Mouse (Mus musculus): Measurements from ENCODE around the gene Them5. TPM values are rescaled to one million over a fixed set of nuclear protein-coding genes. Genes with fewer than 3 reads are reported as not detected.

Them5 gene
- polyA plus RNA-seq, 1 experiment from 2014 or later, result 126 TPM

DNA sequence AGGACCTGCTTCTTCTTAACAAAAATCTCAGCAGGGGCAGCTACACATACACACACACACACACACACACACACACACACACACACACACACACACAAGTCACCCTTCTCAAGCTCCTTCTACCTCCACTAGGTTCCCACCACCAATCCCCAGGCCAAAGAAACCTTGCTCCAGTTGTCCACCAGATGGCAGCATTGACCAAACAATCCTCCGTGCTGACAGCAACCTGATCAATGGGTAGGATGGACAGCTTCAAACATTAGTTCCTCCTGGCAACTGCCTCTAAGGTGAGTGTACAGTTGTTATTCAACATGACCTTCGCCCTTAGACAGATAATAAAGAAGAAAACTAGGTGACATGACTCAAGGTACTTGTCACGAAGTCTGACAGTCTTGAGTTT is 24.9 kb downstream of the Them5 start:
- no peak overlapping the region for H3K27ac ChIP-seq (replicated peaks)
- no peaks in the 10 kb centered on the region for H3K27me3 ChIP-seq (ENCODE audit: control insufficient read depth, insufficient read depth, low read length)
- H3K9me3 ChIP-seq (ENCODE audit: control insufficient read depth, low read length), result no peaks in the 10 kb centered on the region
- H3K4me1 ChIP-seq (replicated peaks; ENCODE audit: control insufficient read depth, insufficient read depth), result peaks cover 3% of the 10 kb centered on the region; the same call in 1 of the 2 replicates
- TF ChIP-seq CTCF (IDR thresholded peaks at IDR 0.05; ENCODE audit: low read depth), result peak; percentile 96
- no peak for TF ChIP-seq EP300 (optimal IDR thresholded peaks at IDR 0.05)
- WGBS, result 6% methylated on average over 3 of the region's 3 CpGs
- no peak overlapping the region for H3K9ac ChIP-seq (ENCODE audit: low read length)
- no peak overlapping the region for H3K4me3 ChIP-seq (ENCODE audit: low read depth, low read length)
- H3K36me3 ChIP-seq (ENCODE audit: control insufficient read depth, insufficient read depth, low read length), result no peaks in the 10 kb centered on the region
- DNase-seq (ENCODE audit: low spot score) (peak; percentile 86), ATAC-seq (ENCODE audit: low FRiP score, low TSS enrichment) (peak; percentile 49)
- H3K4me2 ChIP-seq (replicated peaks; ENCODE audit: low read depth), result no peak overlapping the region

- no peak for TF ChIP-seq CTCF (IDR thresholded peaks at IDR 0.05; ENCODE audit: low read depth)
- no peak for TF ChIP-seq EP300 (optimal IDR thresholded peaks at IDR 0.05)
- peaks cover 3% of the 10 kb centered on the region; the same call in 1 of the 2 replicates for H3K4me1 ChIP-seq (replicated peaks; ENCODE audit: control insufficient read depth, insufficient read depth)
- H3K4me2 ChIP-seq (replicated peaks; ENCODE audit: low read depth), result no peak overlapping the region
- H3K27ac ChIP-seq (replicated peaks), result no peak overlapping the region
- no peak overlapping the region for H3K9ac ChIP-seq (ENCODE audit: low read length)
- no peak overlapping the region for H3K4me3 ChIP-seq (ENCODE audit: low read depth, low read length)
- peak; percentile 42 for DNase-seq (ENCODE audit: low spot score)
- H3K9me3 ChIP-seq (ENCODE audit: control insufficient read depth, low read length), result no peaks in the 10 kb centered on the region
- 56% methylated on average over 6 of the region's 6 CpGs for WGBS
- ATAC-seq (ENCODE audit: low FRiP score, low TSS enrichment), result no peak
- H3K36me3 ChIP-seq (ENCODE audit: control insufficient read depth, insufficient read depth, low read length), result no peaks in the 10 kb centered on the region
- no peaks in the 10 kb centered on the region for H3K27me3 ChIP-seq (ENCODE audit: control insufficient read depth, insufficient read depth, low read length)
Observed at GRCm38 (mm10) chr3:94367511-94367910, 25.6 kb downstream of the Them5 start.

DNA sequence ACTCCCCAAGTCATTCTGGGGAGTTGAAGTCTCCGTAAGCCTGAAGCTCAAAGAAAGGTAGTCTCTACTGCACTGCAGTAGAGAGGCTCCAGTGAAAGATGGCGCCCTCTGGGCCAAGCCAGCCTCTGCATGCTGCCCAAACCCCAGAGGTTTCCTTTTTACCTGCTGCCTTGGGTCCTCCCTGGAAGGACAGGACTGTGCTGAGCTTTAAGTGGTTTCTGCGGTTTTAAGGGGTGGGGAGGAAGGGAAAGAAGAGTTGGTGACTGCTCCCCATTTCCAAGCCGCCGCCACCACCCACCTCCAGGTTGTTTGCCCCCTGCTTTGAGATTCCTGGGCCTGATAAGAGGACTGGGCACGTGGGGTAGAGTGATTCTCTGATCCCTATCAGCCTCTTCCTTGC is 26.7 kb downstream of the Them5 start:
- peaks cover 3% of the 10 kb centered on the region; the same call in 1 of the 2 replicates for H3K4me1 ChIP-seq (replicated peaks; ENCODE audit: control insufficient read depth, insufficient read depth)
- H3K4me3 ChIP-seq (ENCODE audit: low read depth, low read length), result no peak overlapping the region
- H3K4me2 ChIP-seq (replicated peaks; ENCODE audit: low read depth), result no peak overlapping the region
- no peak for TF ChIP-seq EP300 (optimal IDR thresholded peaks at IDR 0.05)
- no peak overlapping the region for H3K9ac ChIP-seq (ENCODE audit: low read length)
- no peak for DNase-seq (ENCODE audit: low spot score)
- no peaks in the 10 kb centered on the region for H3K9me3 ChIP-seq (ENCODE audit: control insufficient read depth, low read length)
- H3K36me3 ChIP-seq (ENCODE audit: control insufficient read depth, insufficient read depth, low read length), result no peaks in the 10 kb centered on the region
- no peak for ATAC-seq (ENCODE audit: low FRiP score, low TSS enrichment)
- no peaks in the 10 kb centered on the region for H3K27me3 ChIP-seq (ENCODE audit: control insufficient read depth, insufficient read depth, low read length)
- 70% methylated on average over 6 of the region's 6 CpGs for WGBS
- no peak overlapping the region for H3K27ac ChIP-seq (replicated peaks)

DNA sequence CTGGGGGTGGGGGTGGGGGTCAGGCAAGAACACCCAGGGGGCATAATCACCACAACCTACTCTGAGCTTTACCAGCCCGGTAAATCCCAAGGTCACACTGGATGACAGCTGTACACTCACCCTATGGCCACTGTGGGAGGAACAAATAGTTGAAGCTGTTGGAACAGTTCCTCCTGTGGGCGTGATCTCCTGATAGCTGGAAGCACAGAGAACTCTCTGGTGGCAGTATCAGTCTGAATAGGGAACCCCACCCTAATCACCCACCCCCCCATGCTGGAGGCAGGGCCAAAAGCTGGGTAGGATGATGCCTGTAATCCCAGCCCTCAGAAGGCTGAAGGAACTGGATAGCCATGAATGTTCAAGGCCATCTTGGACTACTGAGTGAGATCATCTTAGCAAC is 27.8 kb downstream of the Them5 start:
- 33% methylated on average over 2 of the region's 2 CpGs for WGBS
- Histone ChIP-seq H3K36me3 (ENCODE audit: control insufficient read depth, insufficient read depth, low read length) (no peaks in the 10 kb centered on the region), H3K9me3 (ENCODE audit: control insufficient read depth, low read length) (no peaks in the 10 kb centered on the region), H3K4me3 (ENCODE audit: low read depth, low read length) (no peak overlapping the region), H3K9ac (ENCODE audit: low read length) (no peak overlapping the region), H3K27ac (replicated peaks) (0 out of 2 replicates have a peak overlapping the region, but pooled peaks have one; percentile 45), H3K27me3 (ENCODE audit: control insufficient read depth, insufficient read depth, low read length) (no peaks in the 10 kb centered on the region), H3K4me2 (replicated peaks; ENCODE audit: low read depth) (no peak overlapping the region), H3K4me1 (replicated peaks; ENCODE audit: control insufficient read depth, insufficient read depth) (no peaks in the 10 kb centered on the region)
- ATAC-seq (ENCODE audit: low FRiP score, low TSS enrichment) (peak; percentile 35), DNase-seq (ENCODE audit: low spot score) (peak; percentile 71)
- TF ChIP-seq CTCF (IDR thresholded peaks at IDR 0.05; ENCODE audit: low read depth) (no peak), EP300 (optimal IDR thresholded peaks at IDR 0.05) (no peak)

DNA sequence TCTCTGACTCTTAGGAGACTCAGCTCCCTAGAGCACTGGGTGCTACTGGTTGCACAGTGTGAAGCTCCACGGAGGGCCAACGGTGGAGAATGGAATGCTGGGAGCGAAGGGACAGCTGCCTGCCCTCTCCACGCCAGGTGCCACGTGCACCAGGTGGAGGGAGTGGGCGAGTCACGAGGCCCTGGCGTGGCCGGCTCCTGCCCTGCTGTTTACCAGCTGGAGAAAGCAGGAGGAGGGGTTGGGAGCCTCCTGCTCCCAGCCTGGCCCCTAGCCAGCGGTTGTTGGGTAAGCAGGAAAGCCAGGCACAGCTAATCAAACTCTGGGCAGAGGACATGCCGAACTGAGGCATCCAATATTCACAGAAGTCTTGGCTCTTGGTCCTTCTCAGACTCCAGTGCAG is 29.7 kb downstream of the Them5 start:
- ATAC-seq (ENCODE audit: low FRiP score, low TSS enrichment), result peak; percentile 86
- no peaks in the 10 kb centered on the region for H3K4me1 ChIP-seq (replicated peaks; ENCODE audit: control insufficient read depth, insufficient read depth)
- H3K4me2 ChIP-seq (replicated peaks; ENCODE audit: low read depth), result peak overlapping the region; percentile 29
- TF ChIP-seq CTCF (IDR thresholded peaks at IDR 0.05; ENCODE audit: low read depth), result no peak
- TF ChIP-seq EP300 (optimal IDR thresholded peaks at IDR 0.05), result no peak
- H3K36me3 ChIP-seq (ENCODE audit: control insufficient read depth, insufficient read depth, low read length), result no peaks in the 10 kb centered on the region
- no peaks in the 10 kb centered on the region for H3K9me3 ChIP-seq (ENCODE audit: control insufficient read depth, low read length)
- peak overlapping the region; percentile 18 for H3K9ac ChIP-seq (ENCODE audit: low read length)
- peak; percentile 96 for DNase-seq (ENCODE audit: low spot score)
- H3K27me3 ChIP-seq (ENCODE audit: control insufficient read depth, insufficient read depth, low read length), result no peaks in the 10 kb centered on the region
- peak overlapping the region; percentile 61; the same call in 1 of the 2 replicates for H3K27ac ChIP-seq (replicated peaks)
- H3K4me3 ChIP-seq (ENCODE audit: low read depth, low read length), result no peak overlapping the region; the same call in 1 of the 2 replicates
- WGBS, result 2% methylated on average over 11 of the region's 11 CpGs

- H3K36me3 ChIP-seq (ENCODE audit: control insufficient read depth, insufficient read depth, low read length), result no peaks in the 10 kb centered on the region
- no peak for TF ChIP-seq EP300 (optimal IDR thresholded peaks at IDR 0.05)
- TF ChIP-seq CTCF (IDR thresholded peaks at IDR 0.05; ENCODE audit: low read depth), result no peak
- no peaks in the 10 kb centered on the region for H3K4me1 ChIP-seq (replicated peaks; ENCODE audit: control insufficient read depth, insufficient read depth)
- WGBS, result 5% methylated on average over 3 of the region's 3 CpGs
- no peaks in the 10 kb centered on the region for H3K9me3 ChIP-seq (ENCODE audit: control insufficient read depth, low read length)
- peak overlapping the region; percentile 18 for H3K9ac ChIP-seq (ENCODE audit: low read length)
- H3K4me3 ChIP-seq (ENCODE audit: low read depth, low read length), result no peak overlapping the region; the same call in 1 of the 2 replicates
- H3K27me3 ChIP-seq (ENCODE audit: control insufficient read depth, insufficient read depth, low read length), result no peaks in the 10 kb centered on the region
- H3K4me2 ChIP-seq (replicated peaks; ENCODE audit: low read depth), result peak overlapping the region; percentile 29; the same call in 1 of the 2 replicates
- peak overlapping the region; percentile 61; the same call in 1 of the 2 replicates for H3K27ac ChIP-seq (replicated peaks)
- no peak for DNase-seq (ENCODE audit: low spot score)
- no peak for ATAC-seq (ENCODE audit: low FRiP score, low TSS enrichment)
Observed at GRCm38 (mm10) chr3:94372038-94372437, 30.1 kb downstream of the Them5 start.

All from stomach, postnatal 0 days (tissue).